Mouse (Mus musculus): ENCODE measurements around the gene Smcp. TPM values are rescaled to one million over a fixed set of nuclear protein-coding genes. Genes with fewer than 3 reads are reported as not detected.

Gene Smcp
- polyA plus RNA-seq, 1 experiment = not detected

- Histone ChIP-seq H3K36me3 (replicated peaks; ENCODE audit: low read length) (no peaks in the 10 kb centered on the region), H3K4me3 (replicated peaks) (no peak within 1 kb of the TSS), H3K9me3 (no peaks in the 10 kb centered on the region), H3K4me1 (no peaks in the 10 kb centered on the region), H3K27me3 (replicated peaks) (no peaks in the 10 kb centered on the region)
- TF ChIP-seq FLI1 (IDR thresholded peaks at IDR 0.05; ENCODE audit: low read length) (no peak), GATA1 (IDR thresholded peaks at IDR 0.05; ENCODE audit: borderline replicate concordance, low read length) (no peak)
Observed at GRCm38 (mm10) chr3:92534411-92534810, 54.4 kb downstream of the Smcp start, which contains the start of gene 2310046K23Rik. Gene 2310046K23Rik (minus strand): TSS chr3:92534511.

Other genes starting within 250 kb of the Smcp start
- gene Sprr2d, start 249.9 kb downstream of the Smcp start, polyA plus RNA-seq (2012; ENCODE audit: insufficient read depth, low replicate concordance) = not detected in 2 replicates
- gene Sprr2e, start 236.9 kb downstream of the Smcp start, polyA plus RNA-seq (2012; ENCODE audit: insufficient read depth, low replicate concordance) = not detected in 2 replicates
- not detected in 2 replicates for gene Sprr2f, start 223.8 kb downstream of the Smcp start, polyA plus RNA-seq (2012; ENCODE audit: insufficient read depth, low replicate concordance)
- not detected in 2 replicates for gene Sprr2h, start 203.3 kb downstream of the Smcp start, polyA plus RNA-seq (2012; ENCODE audit: insufficient read depth, low replicate concordance)
- gene Sprr2i, start 181.0 kb downstream of the Smcp start, polyA plus RNA-seq (2012; ENCODE audit: insufficient read depth, low replicate concordance) = not detected in 2 replicates
- gene Sprr2j-ps, start 170.9 kb downstream of the Smcp start, polyA plus RNA-seq (2012; ENCODE audit: insufficient read depth, low replicate concordance) = not detected in 2 replicates
- gene Gm9774, start 159.6 kb downstream of the Smcp start, polyA plus RNA-seq (2012; ENCODE audit: insufficient read depth, low replicate concordance) = 10.6 and 37.8 TPM in 2 replicates
- gene Sprr2k, start 156.4 kb downstream of the Smcp start, polyA plus RNA-seq (2012; ENCODE audit: insufficient read depth, low replicate concordance) = not detected in 2 replicates
- not detected in 2 replicates for gene Sprr1b, start 150.2 kb downstream of the Smcp start, polyA plus RNA-seq (2012; ENCODE audit: insufficient read depth, low replicate concordance)
- not detected in 2 replicates for gene Sprr3, start 130.3 kb downstream of the Smcp start, polyA plus RNA-seq (2012; ENCODE audit: insufficient read depth, low replicate concordance)
- gene Sprr1a, start 103.1 kb downstream of the Smcp start, polyA plus RNA-seq (2012; ENCODE audit: insufficient read depth, low replicate concordance) = not detected in 2 replicates
- gene Sprr4, start 88.5 kb downstream of the Smcp start, polyA plus RNA-seq (2012; ENCODE audit: insufficient read depth, low replicate concordance) = not detected in 2 replicates
- not detected in 2 replicates for gene 2310046K23Rik, start 54.5 kb downstream of the Smcp start, polyA plus RNA-seq (2012; ENCODE audit: insufficient read depth, low replicate concordance)
- gene Ivl, start 15.3 kb downstream of the Smcp start, polyA plus RNA-seq (2012; ENCODE audit: insufficient read depth, low replicate concordance) = not detected in 2 replicates
- not detected in 2 replicates for gene 2210017I01Rik, start 18.5 kb upstream of the Smcp start, polyA plus RNA-seq (2012; ENCODE audit: insufficient read depth, low replicate concordance)
- not detected in 2 replicates for gene Lce6a, start 32.7 kb upstream of the Smcp start, polyA plus RNA-seq (2012; ENCODE audit: insufficient read depth, low replicate concordance)
- gene Lce1a1, start 59.3 kb upstream of the Smcp start, polyA plus RNA-seq (2012; ENCODE audit: insufficient read depth, low replicate concordance) = not detected in 2 replicates
- gene Lce1b, start 67.9 kb upstream of the Smcp start, polyA plus RNA-seq (2012; ENCODE audit: insufficient read depth, low replicate concordance) = not detected in 2 replicates
- gene Lce1a2, start 81.3 kb upstream of the Smcp start, polyA plus RNA-seq (2012; ENCODE audit: insufficient read depth, low replicate concordance) = not detected in 2 replicates
- not detected in 2 replicates for gene Lce1c, start 90.2 kb upstream of the Smcp start, polyA plus RNA-seq (2012; ENCODE audit: insufficient read depth, low replicate concordance)
- gene Lce1d, start 98.2 kb upstream of the Smcp start, polyA plus RNA-seq (2012; ENCODE audit: insufficient read depth, low replicate concordance) = not detected in 2 replicates
- gene Lce1e, start 120.1 kb upstream of the Smcp start, polyA plus RNA-seq (2012; ENCODE audit: insufficient read depth, low replicate concordance) = not detected in 2 replicates
- not detected in 2 replicates for gene Lce1f, start 131.4 kb upstream of the Smcp start, polyA plus RNA-seq (2012; ENCODE audit: insufficient read depth, low replicate concordance)
- gene Gm38119, start 150.1 kb upstream of the Smcp start, polyA plus RNA-seq (2012; ENCODE audit: insufficient read depth, low replicate concordance) = not detected in 2 replicates
- not detected in 2 replicates for gene Lce1g, start 163.3 kb upstream of the Smcp start, polyA plus RNA-seq (2012; ENCODE audit: insufficient read depth, low replicate concordance)
- not detected in 2 replicates for gene Lce1h, start 176.1 kb upstream of the Smcp start, polyA plus RNA-seq (2012; ENCODE audit: insufficient read depth, low replicate concordance)
- not detected in 2 replicates for gene Lce1i, start 189.9 kb upstream of the Smcp start, polyA plus RNA-seq (2012; ENCODE audit: insufficient read depth, low replicate concordance)
- not detected in 2 replicates for gene Lce1j, start 201.5 kb upstream of the Smcp start, polyA plus RNA-seq (2012; ENCODE audit: insufficient read depth, low replicate concordance)
- not detected in 2 replicates for gene Lce1k, start 218.9 kb upstream of the Smcp start, polyA plus RNA-seq (2012; ENCODE audit: insufficient read depth, low replicate concordance)
- gene Kprp, start 238.2 kb upstream of the Smcp start, polyA plus RNA-seq (2012; ENCODE audit: insufficient read depth, low replicate concordance) = not detected in 2 replicates